Mouse (Mus musculus) CH12.LX (cell line): ENCODE data around the gene Myl9.

Source experiments
- CHD2 ChIP-seq: IDR thresholded peaks from 2 replicates; pipeline ENCODE4 v1.6.1; 2011; ENCODE audit warnings: low read length, improper control_type of control experiment
- CTCF ChIP-seq, 2 experiments: IDR thresholded peaks in 1 of 2; conservative IDR thresholded peaks in 1 of 2; 2 replicates each; pipeline ENCODE4 v1.5.1; 2011 to 2012; ENCODE audit warnings: low read depth in 2 of 2, low read length in 2 of 2, improper control_type of control experiment in 1 of 2, inconsistent platforms in 1 of 2, mild to moderate bottlenecking in 1 of 2, moderate library complexity in 1 of 2
- EP300 ChIP-seq: IDR thresholded peaks from 2 replicates; pipeline ENCODE4 v1.6.1; 2011; ENCODE audit warnings: low read length, improper control_type of control experiment
- MAX ChIP-seq: IDR thresholded peaks from 2 replicates; pipeline ENCODE4 v1.6.1; 2011; ENCODE audit warnings: low read length, improper control_type of control experiment
- MEF2A ChIP-seq: IDR thresholded peaks from 2 replicates; pipeline ENCODE4 v1.6.1; 2014; ENCODE audit warnings: low read depth, mild to moderate bottlenecking, inconsistent platforms, low read length, improper control_type of control experiment, borderline replicate concordance
- MXI1 ChIP-seq: IDR thresholded peaks from 2 replicates; pipeline ENCODE4 v1.6.1; 2011; ENCODE audit warnings: mild to moderate bottlenecking, low read depth, low read length, improper control_type of control experiment
- POLR2AphosphoS2 ChIP-seq: IDR thresholded peaks from 2 replicates; pipeline ENCODE4 v1.6.1; 2011; ENCODE audit warnings: low read depth, low read length, improper control_type of control experiment
- SMC3 ChIP-seq: IDR thresholded peaks from 2 replicates; pipeline ENCODE4 v1.6.1; 2011; ENCODE audit warnings: low read depth, low read length, improper control_type of control experiment
- UBTF ChIP-seq: IDR thresholded peaks from 2 replicates; pipeline ENCODE4 v1.6.1; 2012; ENCODE audit warnings: low read depth, mild to moderate bottlenecking, inconsistent platforms, low read length, improper control_type of control experiment, moderate library complexity
- USF1 ChIP-seq: IDR thresholded peaks from 2 replicates; pipeline ENCODE4 v1.6.1; 2014; ENCODE audit warnings: low read depth, mild to moderate bottlenecking, inconsistent platforms, low read length, improper control_type of control experiment
- ZKSCAN1 ChIP-seq: IDR thresholded peaks from 2 replicates; pipeline ENCODE4 v1.6.1; 2012; ENCODE audit warnings: low read depth, inconsistent platforms, low read length, improper control_type of control experiment, borderline replicate concordance

DNA sequence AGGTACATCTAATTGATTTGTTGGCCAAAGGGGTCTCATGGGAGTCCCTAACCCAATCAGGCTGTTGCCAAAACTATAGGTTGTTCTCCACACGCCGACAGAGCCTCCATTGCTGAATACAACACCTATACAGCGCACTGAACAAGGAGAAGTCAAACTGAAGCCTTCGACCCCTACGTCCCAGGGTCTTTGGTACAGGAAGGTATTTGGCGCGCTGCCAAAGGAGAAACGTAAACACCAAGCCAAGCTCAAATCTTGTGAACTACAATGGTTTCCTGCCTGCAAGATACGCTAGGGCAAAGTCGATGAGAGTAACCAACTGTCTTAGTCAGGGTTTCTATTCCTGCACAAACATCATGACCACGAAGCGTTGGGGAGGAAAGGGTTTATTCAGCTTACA lies 5.9 kb upstream of the Myl9 start:
- TF ChIP-seq UBTF: no peak
- no peak for TF ChIP-seq CTCF (conservative IDR thresholded peaks at IDR 0.05 in 1 of 2, IDR thresholded peaks at IDR 0.05 in 1 of 2; ENCODE audit: low read depth in 2 of 2, low read length in 2 of 2)
- no peak for TF ChIP-seq EP300
- no peak for TF ChIP-seq ZKSCAN1
- no peak for TF ChIP-seq MEF2A
- TF ChIP-seq POLR2AphosphoS2: no peak
- TF ChIP-seq SMC3: no peak
- no peak for TF ChIP-seq MXI1
- TF ChIP-seq MAX: no peak
- TF ChIP-seq USF1: no peak
- no peak for TF ChIP-seq CHD2
